Mouse (Mus musculus): ENCODE results near the gene Pik3cb.

Gene Pik3cb

GRCm38 (mm10) chr9:99009069-99009897 is 131.1 kb downstream of the Pik3cb start:
- 88% methylated on average over 12 of the region's 12 CpGs for WGBS

GRCm38 (mm10) chr9:99001326-99001725 is 139.1 kb downstream of the Pik3cb start:
- 89% methylated on average over 6 of the region's 6 CpGs for WGBS

DNA sequence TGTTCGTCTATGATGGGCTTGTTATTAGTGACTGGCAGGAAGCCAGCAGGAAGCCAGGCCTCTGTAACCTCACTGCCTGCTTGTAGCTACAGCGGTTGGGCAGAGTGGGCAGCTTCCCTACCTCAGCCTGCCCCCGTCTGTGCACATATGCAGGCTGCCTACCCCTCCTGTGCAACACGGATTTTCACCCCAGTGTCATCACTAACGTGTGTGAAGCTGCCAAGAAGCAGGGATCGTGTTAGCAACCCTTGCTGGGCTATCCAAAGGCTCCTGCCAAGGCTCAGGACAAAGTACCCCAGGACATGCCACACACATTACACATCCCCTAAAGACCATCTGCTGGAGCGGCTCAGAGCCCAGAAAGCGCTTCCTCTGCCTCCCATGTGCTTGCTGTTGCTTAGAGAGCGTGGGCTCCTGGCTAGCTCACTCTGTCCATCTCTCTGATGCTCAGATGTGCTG is 140.5 kb downstream of the Pik3cb start:
- WGBS = 54% methylated on average over 9 of the region's 9 CpGs

DNA sequence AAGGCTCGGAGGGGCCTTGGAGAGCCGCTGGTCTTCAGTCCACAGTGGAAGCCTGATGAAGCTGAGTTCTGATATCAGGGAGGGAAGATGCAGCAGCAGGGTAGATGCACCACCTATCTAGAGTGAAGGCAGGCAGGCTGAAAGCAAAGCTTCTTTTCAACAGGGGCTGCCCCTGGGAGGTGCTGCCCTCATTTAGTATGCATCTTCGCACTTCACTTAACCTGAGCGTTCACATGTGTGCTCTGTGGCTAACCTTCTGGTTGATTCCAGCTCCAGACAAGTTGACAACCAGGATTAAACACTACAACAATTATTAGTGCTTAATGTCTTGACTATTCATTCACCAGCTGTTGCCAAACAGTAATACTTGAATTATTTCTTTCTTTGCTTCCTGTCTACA is 146.3 kb downstream of the Pik3cb start:
- WGBS = 92% methylated on average over 4 of the region's 4 CpGs

- 27% methylated on average over 9 of the region's 9 CpGs for WGBS
Observed at GRCm38 (mm10) chr9:98987131-98987530, 153.3 kb downstream of the Pik3cb start.

Data from cerebral cortex, adult 2 months (tissue).